Mouse (Mus musculus) gastrocnemius, postnatal 4 days (tissue): ENCODE results near the gene Gm156. TPM values are rescaled to one million over a fixed set of nuclear protein-coding genes. Genes with fewer than 3 reads are reported as not detected.
"Not testable (repeated sequence)": the region's sequence is repeated elsewhere in the genome, so short reads cannot be mapped to it uniquely, and the experiment has no call there.

Experiments
- DNase-seq, 2 experiments: peaks; one replicate each; pipeline ENCODE4 v3.0.0; 2021 to 2022; ENCODE audit warnings: low spot score in 2 of 2, mixed read lengths in 2 of 2
- long read RNA-seq, 2 experiments: library from polyadenylated mRNA; stranded (forward); transcript quantifications; one replicate each; pipeline ENCODE4 v2.0.0; 2021
- total RNA-seq, 2 experiments: library from RNA; stranded (reverse); gene quantifications; 2 replicates each; pipeline ENCODE4 v1.2.3; 2021

The Gm156 gene
- not detected for total RNA-seq
- long read RNA-seq, experiment 1, result 0 reads
- long read RNA-seq, experiment 2, result 0 reads

DNA sequence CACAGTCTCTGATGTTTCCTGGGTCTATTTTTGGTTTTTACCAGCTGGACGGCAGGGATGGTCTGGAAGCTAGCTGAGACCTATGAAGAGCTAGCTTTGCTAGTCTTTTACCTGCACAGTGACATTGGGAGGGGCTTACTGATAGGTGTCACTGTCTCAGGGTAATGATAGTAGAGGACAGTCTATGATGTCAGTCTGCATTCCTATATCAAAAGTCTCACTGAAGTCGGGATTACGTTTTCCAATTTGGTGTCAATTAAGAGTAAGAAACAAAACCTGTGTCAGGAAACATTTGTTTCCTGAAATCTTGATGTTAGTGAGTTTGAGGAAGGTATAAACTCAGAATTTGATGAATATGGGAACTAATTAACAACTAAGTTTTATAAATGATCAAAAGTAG is at the start of gene Gm156:
Gene Gm156, minus strand, starts transcription at position 101 of the 400 bp plus-strand sequence.
- not testable (repeated sequence) for DNase-seq

DNA sequence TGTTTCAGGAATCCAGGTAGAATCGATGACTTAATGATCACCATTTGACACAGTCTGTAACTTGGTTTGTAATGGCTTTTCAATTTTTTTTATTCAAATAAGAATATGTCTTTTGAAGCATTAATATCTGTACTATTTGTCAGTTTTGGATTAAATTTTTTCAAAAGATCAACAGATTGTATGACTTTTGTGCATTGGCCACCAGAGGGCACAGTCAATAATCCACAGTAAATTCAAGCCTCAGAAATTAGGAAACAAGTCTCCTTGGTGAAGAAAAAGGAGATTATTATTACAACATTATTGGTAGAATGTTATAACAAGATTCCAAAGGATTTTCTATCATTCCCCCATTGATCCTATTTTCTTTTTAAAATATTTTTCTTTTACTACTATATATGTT is 41.5 kb upstream of the Gm156 start:
- DNase-seq, result no peak

DNA sequence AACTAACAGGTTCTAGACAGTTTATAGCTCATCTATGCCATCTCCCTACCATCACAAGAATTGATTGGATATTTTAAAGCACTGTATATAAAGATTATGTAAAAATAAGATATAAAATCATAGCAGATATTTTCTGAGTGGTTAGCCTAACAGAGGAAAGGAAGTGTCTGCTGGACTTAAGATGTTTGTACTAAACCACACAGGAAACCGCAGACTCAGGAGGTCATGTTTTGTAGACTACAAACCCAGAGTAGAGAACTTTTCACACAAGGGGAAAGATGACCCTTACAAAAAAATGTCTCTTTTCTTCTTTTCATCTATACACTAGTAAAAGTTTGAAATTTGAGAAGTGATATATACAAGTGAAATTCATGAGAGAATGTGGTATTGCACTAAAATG is 39.9 kb upstream of the Gm156 start:
- DNase-seq, result no peak

DNA sequence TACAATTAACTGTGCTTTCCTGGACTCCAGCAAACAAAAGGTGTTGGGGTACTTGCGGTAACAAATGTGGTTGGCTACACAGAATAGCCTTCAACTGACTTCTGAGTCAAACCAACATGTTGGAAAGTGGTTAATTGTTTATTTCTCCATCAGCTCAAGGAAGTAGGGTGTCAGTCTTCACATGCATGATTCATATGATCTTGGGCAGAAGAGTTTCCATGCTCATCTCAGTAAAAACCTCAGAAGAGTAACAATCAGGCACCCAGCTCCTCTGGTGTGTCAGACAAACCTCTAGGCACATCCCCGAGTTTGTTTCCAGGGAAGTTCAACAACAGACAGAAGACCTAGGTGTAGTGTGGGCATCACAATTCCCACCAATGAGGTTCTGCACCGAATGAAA is 33.7 kb upstream of the Gm156 start:
- DNase-seq, result no peak

DNA sequence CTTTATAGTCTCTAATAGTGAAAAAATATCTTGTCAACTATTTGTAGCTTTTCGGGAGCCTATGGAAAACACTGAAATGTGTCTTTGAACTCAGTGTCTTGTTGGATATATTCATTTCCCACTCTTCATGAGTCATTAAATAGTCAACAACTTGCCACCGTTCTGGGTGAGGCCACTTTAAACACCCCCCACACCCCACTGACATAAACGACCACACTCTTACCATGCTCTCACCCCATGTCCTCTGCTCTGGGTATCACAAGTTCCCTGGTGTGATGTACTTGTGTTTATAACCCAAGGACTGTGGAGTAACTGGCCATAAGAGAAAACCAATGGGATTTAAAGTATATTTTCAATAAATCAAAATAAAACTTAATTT is 36.4 kb downstream of the Gm156 start:
- no peak for DNase-seq

DNA sequence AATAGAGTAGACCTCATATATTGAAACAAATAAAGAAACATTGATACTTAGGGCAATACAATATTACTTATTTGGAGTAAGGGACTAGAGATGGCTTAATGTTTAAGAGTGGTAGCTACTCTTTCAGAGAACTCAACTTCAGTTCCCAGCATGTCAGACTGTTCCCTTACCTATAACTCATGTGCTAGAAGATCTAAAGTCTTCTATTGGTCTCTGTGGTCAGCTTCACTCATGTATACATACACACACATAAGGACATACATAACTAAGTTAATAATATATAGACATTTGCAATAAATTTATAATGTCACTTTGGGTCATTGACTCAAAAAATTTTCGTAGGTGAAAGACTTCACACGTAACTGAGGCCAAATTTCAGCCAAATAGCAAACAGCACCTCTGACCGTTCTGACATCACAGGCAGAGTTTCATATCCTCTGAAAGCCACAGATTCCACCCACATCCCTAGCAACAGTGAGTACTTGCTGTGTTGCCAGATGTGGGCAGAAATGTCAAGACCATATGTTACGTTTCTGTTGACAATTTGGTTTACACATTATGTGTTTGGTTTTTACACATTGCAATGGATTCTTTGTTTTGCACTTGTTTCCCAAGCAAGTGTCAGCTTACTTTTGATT is 36.9 kb downstream of the Gm156 start:
- DNase-seq, result no peak

DNA sequence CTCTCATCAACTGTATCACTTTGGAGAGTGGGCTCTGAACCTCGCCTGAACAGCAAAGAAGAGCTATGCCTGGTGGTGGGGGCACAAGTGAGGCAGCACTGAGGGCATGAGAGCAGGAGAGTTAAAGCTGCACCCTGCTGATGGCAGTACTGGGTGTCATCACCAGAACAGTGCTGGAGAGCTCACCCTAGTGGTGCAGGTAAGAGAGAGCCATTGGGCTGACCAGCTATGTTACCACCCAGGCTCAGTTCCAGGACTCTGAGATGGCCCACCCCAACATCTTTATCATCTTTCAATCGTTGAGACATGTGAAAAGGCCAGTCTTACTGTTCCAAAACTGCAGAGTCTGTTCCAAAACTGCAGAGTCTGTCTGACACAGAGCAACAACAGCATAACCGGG is 37.9 kb downstream of the Gm156 start:
- no peak for DNase-seq

DNA sequence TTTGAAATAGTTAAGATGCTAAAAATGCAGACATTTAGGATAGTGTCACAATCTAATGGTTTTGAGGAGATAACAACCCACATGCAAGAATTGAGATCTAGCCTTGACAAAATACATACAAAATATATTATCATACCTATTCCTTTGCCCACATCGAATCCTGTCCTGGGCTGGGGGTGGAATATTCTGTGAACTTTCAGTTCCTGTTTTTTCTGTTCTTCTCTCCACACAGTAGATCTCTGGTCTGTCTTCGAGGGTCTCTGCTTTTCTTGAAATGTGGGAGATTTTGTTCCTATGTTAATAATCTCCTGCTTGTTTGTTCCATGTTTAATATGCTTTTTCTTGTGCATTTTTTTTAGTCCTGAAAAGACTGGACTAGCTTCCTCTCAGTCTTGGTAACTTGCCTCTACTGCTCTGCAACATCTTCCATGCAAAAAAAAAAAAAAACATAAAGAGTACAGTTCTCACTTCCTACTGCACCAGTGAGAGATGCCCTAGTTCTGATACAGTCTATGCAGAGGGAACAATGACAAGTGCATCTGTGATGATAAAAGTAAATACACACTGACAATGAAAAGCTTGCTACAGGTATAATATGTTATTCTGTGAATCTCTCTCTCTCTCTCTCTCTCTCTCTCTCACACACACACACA is 43.9 kb downstream of the Gm156 start, which contains the start of gene Klri2:
Gene Klri2, minus strand, starts transcription at position 416 of the 653 bp plus-strand sequence.
- DNase-seq, result no peak

DNA sequence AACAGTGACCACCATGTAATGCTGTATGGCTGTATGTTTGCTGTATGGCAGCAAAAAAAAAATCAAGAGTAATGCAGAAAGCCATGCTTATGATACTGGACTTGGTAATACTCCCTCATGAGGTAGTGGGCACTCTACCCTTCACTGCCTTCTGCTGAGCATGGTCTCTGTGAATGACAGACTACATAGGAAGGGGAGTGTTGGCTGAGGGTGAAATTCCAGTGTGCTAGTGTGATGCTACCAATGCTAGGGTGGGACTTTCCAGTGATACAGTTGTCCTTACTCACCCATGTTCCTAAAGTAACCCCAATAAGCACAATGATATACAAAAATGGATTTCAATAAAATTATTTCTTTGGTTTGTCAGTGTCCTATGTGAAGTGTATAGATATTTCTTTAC is 47.7 kb downstream of the Gm156 start:
- no peak for DNase-seq

DNA sequence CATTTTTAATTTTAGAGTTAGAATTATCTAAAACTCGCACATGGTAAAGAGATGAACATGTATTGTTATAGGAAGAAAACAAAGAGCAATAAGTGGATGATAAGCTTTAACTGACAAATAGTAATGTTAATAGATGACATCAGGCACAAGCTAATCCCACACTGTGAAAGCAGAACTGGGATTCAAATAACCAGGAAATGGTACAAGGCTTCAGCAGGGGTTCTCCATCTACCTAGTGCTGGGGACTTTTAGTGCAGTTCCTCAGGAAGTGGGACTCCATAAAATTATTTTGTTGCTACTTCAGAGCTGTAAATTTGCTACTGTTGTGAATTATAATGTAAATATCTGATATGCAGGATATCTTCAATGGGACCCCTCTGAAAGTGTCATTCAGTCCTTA is 56.8 kb downstream of the Gm156 start:
- no peak for DNase-seq

DNA sequence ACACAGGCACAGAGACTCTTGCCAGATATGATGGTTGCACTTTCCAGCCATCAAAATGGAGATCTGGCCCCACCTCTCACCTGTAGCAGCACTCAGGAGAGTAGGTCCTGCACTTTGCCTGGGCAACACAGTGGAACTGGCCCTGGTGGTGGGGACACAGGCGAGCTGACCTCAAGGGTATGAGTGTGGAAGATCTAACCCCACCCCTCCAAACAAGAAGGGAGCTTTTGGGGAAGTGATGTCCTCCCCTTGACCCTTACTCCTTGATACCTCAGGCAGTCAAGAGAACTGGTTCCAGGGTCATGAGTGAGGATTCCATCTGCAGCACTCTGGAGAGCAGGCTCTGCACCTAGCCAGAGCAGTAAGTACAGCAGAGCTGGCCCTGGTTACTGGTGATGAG is 62.7 kb downstream of the Gm156 start:
- no peak for DNase-seq

DNA sequence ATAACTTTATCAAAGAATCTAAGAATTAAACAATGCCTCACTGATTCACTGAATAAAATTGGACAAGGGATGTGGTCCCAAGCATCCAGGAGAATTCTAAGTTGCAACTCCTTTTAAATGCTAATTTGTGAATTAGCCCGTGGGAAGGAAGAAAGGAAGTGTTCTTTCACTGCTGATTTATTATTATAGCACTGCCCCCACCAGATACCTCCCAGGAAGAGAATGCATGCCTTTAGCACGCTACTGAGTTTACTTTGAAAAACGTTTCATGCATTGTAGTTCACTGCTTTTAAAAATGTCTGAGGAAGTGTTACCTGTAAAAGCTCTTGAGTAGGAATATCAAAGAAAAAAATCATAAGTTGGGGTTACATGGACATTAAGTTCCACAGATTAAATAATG is 63.6 kb downstream of the Gm156 start:
- no peak for DNase-seq

DNA sequence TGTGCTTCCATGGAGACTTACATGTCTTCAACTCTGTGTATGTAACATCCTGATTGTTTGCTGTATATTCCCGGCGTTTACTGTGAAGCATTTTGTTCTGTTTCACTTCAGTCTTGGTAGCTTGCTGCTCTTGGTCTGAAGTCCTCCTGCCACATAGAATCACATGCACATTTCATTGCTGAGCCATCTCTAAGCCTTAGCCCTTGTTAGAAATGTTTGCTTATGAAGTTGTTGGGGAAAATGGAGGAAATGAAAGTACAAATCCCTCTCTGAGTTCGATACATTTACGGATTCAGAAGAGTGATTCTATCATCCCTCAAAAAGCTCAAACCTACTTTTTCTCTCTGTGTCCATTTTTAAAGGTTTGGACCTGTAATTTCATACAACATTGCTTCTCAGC is 67.0 kb downstream of the Gm156 start, which contains the start of gene Klri1:
Gene Klri1, minus strand, starts transcription at position 101 of the 400 bp plus-strand sequence.
- DNase-seq, result no peak

Other genes starting within 250 kb of the Gm156 start
- not detected for gene Klre1, start 206.4 kb downstream of the Gm156 start, total RNA-seq
- gene Klrd1, start 192.5 kb downstream of the Gm156 start, total RNA-seq, result not detected
- gene Klrk1, start 160.4 kb downstream of the Gm156 start, total RNA-seq, result not detected
- not detected for gene Klrc3, start 140.9 kb downstream of the Gm156 start, total RNA-seq
- not detected for gene Klrc2, start 123.6 kb downstream of the Gm156 start, total RNA-seq
- gene Klrc1, start 105.3 kb downstream of the Gm156 start, total RNA-seq, result not detected
- not detected for gene Klri1, start 67.1 kb downstream of the Gm156 start, total RNA-seq
- not detected for gene Klri2, start 43.8 kb downstream of the Gm156 start, total RNA-seq
- not detected for gene Gm17631, start 78.4 kb upstream of the Gm156 start, total RNA-seq
- gene Klra17, start 92.4 kb upstream of the Gm156 start, total RNA-seq, result not detected
- gene Klra5, start 133.4 kb upstream of the Gm156 start, total RNA-seq, result not detected
- gene Klra6, start 242.7 kb upstream of the Gm156 start, total RNA-seq, result not detected